Mouse (Mus musculus) cerebellum, adult (tissue): ENCODE measurements around the gene Sh3rf3.

Experiments
- ATAC-seq: cut with Nextera tagmentation; 2 replicates; pipeline ENCODE4 v1.9.2; 2017; ENCODE audit warnings: mild to moderate bottlenecking, moderate library complexity, mixed read lengths; ENCODE audit not compliant: insufficient number of reproducible peaks, low FRiP score, low TSS enrichment

Gene Sh3rf3

GRCm38 (mm10) chr10:58974138-58974537 is 161.0 kb downstream of the Sh3rf3 start:
- ATAC-seq = no peak

- no peak for ATAC-seq
Observed at GRCm38 (mm10) chr10:58979320-58979959, 166.3 kb downstream of the Sh3rf3 start.

- no peak for ATAC-seq
Observed at GRCm38 (mm10) chr10:58981674-58982329, 168.6 kb downstream of the Sh3rf3 start.

- no peak for ATAC-seq
Observed at GRCm38 (mm10) chr10:58982546-58983154, 169.5 kb downstream of the Sh3rf3 start.

GRCm38 (mm10) chr10:58991611-58992010 is 178.5 kb downstream of the Sh3rf3 start:
- no peak for ATAC-seq

- ATAC-seq = no peak
Observed at GRCm38 (mm10) chr10:58994726-58995125, 181.6 kb downstream of the Sh3rf3 start.

GRCm38 (mm10) chr10:58995132-58995531 is 182.0 kb downstream of the Sh3rf3 start:
- no peak for ATAC-seq

GRCm38 (mm10) chr10:59002361-59002760 is 189.2 kb downstream of the Sh3rf3 start:
- no peak for ATAC-seq

GRCm38 (mm10) chr10:59011415-59011814 is 198.3 kb downstream of the Sh3rf3 start:
- ATAC-seq = no peak

GRCm38 (mm10) chr10:59013618-59014017 is 200.5 kb downstream of the Sh3rf3 start:
- ATAC-seq = no peak

GRCm38 (mm10) chr10:59019302-59019973 is 206.3 kb downstream of the Sh3rf3 start:
- ATAC-seq = no peak

- ATAC-seq = no peak
Observed at GRCm38 (mm10) chr10:59050434-59050833, 237.3 kb downstream of the Sh3rf3 start.

- ATAC-seq = no peak
Observed at GRCm38 (mm10) chr10:59056294-59056693, 243.1 kb downstream of the Sh3rf3 start.

GRCm38 (mm10) chr10:59066804-59067203 is 253.6 kb downstream of the Sh3rf3 start:
- ATAC-seq = no peak

GRCm38 (mm10) chr10:59072827-59073226 is 259.7 kb downstream of the Sh3rf3 start:
- ATAC-seq = no peak

- no peak for ATAC-seq
Observed at GRCm38 (mm10) chr10:59076681-59077080, 263.5 kb downstream of the Sh3rf3 start.

- ATAC-seq = no peak
Observed at GRCm38 (mm10) chr10:59077909-59078308, 264.8 kb downstream of the Sh3rf3 start.

GRCm38 (mm10) chr10:59085604-59086003 is 272.4 kb downstream of the Sh3rf3 start:
- no peak for ATAC-seq

GRCm38 (mm10) chr10:59086578-59086977 is 273.4 kb downstream of the Sh3rf3 start:
- no peak for ATAC-seq

GRCm38 (mm10) chr10:59089861-59090621 is 276.9 kb downstream of the Sh3rf3 start:
- ATAC-seq = no peak
